Mouse (Mus musculus) small intestine, adult 2 months (tissue): ENCODE data around the gene Sec14l2.

Experiments used
- CTCF ChIP-seq: fragments of 200-500 bp; IDR thresholded peaks from 2 replicates; pipeline ENCODE4 v1.5.1; 2012; ENCODE audit warnings: low read depth, mild to moderate bottlenecking, control low read depth, inconsistent platforms, low read length, moderate library complexity, mixed read lengths; ENCODE audit not compliant: insufficient replicate concordance, insufficient read length; ENCODE audit errors: extremely low read depth
- POLR2A ChIP-seq: fragments of 200-500 bp; IDR thresholded peaks from 2 replicates; pipeline ENCODE4 v1.6.1; 2012; ENCODE audit warnings: low read depth, mild to moderate bottlenecking, control low read depth, inconsistent platforms, low read length, moderate library complexity

GRCm38 (mm10) chr11:4149886-4150285 is 26.7 kb upstream of the Sec14l2 start:
- TF ChIP-seq CTCF = no peak
- TF ChIP-seq POLR2A = no peak
